Mouse (Mus musculus) embryonic fibroblast, embryonic 13.5 days (primary cell): ENCODE measurements at regions not wholly inside any gene's neighbourhood (a gene's known extent, or its start where the extent isn't known, plus 50 kb on each side); places are given as distances from the start of the nearest gene placed in this dataset.

Experiments
- CTCF ChIP-seq: IDR thresholded peaks from 2 replicates; pipeline ENCODE4 v1.5.1; 2011; ENCODE audit warnings: mild to moderate bottlenecking, control low read depth, low read length, moderate library complexity, borderline replicate concordance; ENCODE audit not compliant: insufficient read depth
- POLR2A ChIP-seq: IDR thresholded peaks from 2 replicates; pipeline ENCODE4 v1.6.1; 2011; ENCODE audit warnings: low read depth, mild to moderate bottlenecking, control low read depth, low read length, moderate library complexity

GRCm38 (mm10) chr9:61802694-61803093 is 111.6 kb downstream of the Rplp1 start:
- TF ChIP-seq CTCF (no peak), POLR2A (no peak)
